Mouse (Mus musculus) retina, adult 2 months (tissue): ENCODE measurements around the gene C1qtnf1.

Source experiments
- DNase-seq: peaks from one replicate; pipeline ENCODE4 v3.0.0-alpha.2; 2012; ENCODE audit warnings: low read depth, low spot score

C1qtnf1 gene

DNA sequence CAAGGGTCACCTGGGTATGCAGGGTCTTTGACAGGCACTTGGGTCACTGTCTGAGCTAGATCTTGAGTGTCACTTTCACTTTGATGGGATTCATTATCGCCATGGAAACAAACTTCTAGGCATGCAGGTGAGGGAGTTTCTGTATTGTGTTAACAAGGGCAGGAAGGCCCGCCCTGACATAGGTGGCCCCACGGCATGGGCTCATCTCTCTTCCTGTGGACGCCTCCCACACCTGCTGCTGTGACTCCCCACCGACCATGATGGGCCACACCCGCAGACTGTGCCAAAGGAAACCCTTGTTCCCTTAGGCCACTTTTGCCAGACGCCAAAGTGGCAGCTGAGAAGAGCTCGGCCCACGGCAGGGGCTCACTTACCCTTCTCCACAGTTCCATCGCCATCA, 17.5 kb upstream of the C1qtnf1 start:
- DNase-seq: no peak

DNA sequence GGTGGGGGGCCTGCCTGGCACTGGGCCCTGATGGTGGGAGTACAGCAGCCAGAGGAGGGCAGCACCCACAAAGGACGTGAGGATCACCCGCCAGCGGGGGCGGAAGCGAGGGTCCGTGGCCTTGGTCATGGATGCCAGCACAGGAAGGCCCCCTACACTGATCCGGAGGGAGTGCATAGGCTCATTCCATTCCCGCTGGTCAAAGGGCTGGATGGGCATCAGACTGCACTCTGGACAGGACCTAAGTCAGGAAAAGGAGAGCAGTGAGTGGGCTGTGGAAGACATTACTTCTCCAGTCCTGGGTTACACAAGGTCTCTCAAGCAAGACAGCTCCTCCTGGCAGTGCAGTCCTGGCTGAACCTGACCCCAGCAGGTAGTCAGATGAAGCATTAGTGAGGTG, 16.7 kb upstream of the C1qtnf1 start:
- no peak for DNase-seq

DNA sequence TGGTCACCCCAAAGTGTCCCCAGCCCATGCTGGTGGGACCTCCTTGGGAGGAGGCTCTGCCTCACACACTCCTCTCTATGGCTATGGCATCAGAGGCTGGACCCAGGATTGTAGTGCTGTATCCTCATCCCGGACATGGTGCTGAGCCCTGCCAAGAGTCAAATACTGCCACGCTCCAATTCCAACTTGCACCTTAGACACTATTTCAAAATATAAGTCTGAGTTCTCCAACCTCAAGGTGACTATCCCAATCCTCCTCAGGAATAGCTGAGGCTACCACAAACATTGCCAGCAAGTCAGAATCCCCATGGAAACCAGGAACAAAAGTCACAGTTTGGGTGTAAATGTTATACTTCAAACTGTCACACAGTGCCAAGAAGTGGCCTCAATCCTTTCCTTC, 15.4 kb upstream of the C1qtnf1 start:
- DNase-seq: no peak

DNA sequence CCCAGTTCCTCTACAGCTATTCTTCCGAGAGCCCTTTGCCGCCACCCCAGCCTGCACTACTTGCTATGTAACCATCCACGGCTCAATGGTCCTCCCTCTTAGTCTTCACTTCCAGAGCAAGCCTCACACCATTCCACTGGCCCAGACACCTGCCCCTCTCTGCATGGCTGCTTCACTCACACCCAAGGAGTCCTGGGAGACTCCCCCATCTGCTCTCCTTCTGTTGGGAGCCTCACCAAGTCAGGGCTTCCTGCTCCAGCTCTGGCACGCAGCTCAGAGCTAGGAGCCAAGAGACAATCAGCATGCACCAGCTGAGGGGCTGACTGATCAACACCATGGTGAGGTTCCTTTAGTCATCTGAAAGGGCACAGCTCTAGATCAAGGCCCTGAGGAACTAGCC, 14.9 kb upstream of the C1qtnf1 start:
- no peak for DNase-seq

DNA sequence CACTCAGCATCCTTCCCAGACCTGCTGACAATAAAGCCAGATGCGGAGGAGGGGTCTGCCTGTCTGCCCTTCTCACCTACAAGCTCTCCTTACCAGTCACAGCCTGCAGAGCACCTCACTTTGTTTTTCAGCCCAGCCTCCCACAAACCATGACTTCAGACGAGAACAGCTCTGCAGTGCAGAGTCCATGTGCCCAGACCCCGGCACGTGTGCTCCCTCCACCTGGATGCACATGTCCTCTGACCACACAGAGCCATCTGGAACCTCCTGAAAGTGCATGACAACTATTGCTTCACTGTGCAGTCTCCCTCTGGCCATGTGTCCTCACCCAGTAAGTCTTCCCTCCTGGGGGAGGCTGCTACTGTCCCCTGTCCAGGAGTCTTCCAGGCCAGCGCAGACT, 13.7 kb upstream of the C1qtnf1 start:
- DNase-seq: no peak

DNA sequence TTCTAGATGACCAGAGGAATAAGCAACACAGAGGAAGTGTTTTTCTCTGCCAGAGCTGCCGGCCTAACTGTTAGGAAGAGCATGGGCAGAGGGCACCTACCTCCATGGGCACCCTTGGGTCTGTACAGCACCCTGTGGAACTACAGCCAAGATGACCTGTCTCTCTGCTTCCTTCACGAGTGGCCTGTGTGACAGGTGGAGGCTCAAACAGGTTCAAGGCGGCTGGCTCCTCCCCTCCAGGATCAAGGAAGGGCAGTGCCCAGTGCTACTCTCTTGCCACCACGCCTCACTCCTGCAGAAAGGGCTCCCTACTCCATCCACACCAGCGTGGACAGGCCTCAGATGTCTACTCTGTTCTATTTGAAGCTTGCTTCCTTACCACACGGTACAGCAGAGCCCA, 12.4 kb upstream of the C1qtnf1 start:
- no peak for DNase-seq

DNA sequence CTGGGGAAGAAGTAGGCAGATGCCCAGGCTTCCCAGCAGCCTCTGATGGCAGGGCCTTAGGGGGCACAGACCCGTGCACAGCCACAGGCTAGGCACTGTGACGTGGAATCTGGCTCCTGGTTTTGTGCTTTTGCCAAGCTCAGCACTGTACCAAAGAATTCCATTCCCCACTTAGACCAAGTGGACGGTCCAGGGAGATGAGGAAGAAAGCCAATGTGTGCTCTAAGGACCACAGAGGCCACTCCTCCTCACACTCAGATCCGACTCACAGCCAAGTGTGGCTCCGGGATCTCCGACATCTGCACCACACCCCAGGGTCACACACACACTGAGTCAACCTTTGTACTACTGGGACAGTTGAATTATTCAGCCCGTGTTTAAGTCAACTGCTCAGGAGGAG, 12.0 kb upstream of the C1qtnf1 start:
- DNase-seq: no peak

DNA sequence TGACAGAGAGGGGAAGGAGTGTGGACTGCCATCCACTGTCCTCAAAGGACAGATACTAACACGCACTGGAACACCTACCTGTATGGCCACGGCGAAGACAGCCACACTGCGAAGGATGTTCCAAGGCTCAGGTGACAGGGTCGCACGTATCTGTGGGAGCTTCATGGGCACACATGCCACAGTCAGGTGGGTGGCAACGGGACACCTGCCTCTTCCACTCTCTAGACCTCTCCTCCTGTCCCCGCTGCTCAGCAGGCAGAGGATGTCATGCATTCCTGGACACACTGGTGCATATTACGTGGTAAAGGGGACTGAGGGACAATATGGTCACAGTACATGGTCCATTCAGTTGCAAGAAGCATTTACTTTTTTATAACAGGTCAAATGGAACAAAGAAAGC, 10.5 kb upstream of the C1qtnf1 start:
- no peak for DNase-seq

DNA sequence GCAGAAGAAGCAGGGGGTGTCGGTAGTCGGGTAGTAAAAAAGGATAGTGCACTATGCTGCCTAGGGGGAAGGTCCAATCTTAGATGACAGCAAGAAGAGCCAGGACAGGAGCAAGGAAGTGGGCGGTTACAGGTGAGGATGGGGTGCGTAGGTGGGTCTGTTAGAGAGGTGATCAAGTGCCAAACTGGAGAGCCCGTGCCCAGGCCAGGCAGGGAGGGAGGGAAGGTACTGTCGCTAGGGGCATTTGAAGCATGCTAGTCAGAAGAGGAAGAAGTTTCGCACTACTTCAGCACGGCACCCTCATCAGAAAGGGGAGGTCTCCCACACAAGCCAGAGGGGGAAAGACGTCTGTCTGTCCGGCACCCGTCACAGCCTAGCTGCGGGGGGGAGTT, 9.6 kb upstream of the C1qtnf1 start:
- DNase-seq: no peak

DNA sequence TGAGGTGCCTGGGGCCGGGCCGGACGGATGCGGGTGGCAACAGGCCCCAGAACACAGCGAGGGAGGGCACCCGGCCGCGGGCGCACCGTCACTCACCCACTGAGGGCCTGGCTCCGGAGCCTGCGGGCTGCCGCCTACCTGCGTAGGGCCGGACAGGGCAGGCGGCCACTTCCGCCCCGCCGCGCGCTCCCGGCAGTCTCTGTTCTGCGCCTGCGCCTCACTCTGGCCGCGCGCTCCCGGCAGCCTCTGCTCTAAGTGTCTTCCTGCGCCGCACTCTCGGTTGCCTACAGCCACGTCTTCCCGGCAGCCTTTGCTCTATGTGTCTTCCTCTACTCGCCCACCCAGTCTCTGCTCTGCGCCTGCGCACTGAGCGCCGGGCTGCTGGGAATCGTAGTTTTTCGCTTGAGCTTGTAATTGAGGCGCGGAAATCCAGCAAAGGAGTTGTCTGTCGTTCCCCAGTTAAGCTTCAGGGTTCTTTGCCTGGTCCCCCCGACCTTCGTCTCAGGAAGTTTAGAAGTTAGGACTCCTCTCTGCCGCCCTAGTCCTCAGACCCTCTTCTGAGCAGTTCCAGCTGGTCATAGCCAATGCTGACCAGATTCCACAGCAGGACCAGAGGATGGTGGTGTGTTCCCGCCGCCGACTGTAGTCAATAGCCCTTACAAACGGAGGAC, 9.0 kb upstream of the C1qtnf1 start, which contains the start of gene Cant1:
TSS of gene Cant1 (minus strand) at position 253 of the 671 bp plus-strand sequence.
- DNase-seq: peak; percentile 97

DNA sequence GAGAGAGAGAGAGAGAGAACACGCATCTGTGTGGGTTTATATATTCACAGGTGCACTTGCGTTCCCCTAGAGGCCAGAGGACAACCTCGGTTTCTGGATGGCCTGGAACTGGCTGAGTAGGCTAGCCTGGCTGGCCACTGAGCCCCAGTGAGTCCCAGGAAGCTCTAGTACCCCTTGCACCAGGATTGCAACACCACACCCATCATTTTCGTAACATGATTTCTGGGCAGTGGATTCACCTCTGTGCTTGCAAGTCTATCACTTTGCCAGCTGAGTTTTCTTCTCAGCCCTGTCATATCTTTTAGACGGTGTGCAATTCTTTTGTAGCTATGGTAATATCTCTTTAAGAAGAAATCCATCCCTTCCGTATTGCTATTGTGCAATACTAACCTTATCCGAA, 7.7 kb upstream of the C1qtnf1 start:
- no peak for DNase-seq

DNA sequence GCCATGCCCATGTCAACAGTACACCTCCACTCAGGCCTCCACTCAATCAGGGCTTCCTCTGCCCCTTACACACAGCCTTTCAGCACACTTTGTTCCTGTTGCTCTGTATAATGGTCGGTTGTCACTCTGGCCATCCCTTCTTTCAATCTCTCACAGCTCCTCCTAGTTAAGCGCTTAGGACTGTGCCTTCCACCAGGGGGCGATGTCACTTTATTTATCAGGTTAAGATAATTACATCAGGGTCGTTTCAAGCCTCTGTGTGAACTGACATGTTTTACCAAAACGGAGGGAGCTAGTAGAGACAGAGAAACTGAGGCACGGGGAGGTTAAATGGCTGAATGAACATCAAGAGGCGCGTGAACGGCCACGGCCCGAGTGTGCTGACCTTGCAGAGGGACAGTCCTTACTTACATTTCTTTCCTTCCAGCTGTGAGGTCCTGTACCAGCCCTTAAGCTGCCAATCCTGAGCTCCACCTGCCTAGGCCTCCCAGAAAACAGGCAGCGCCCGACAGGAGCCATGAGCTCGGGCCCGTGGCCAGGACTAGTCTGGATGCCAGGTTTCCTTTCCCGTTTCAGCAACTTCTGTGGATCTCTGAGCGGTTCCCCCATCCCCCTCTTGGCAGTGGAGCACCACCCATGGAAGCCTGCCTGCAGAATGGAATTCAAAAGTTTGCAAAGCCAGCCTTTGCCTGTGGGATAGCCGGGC, 4.6 kb upstream of the C1qtnf1 start:
- DNase-seq: peak; percentile 64

DNA sequence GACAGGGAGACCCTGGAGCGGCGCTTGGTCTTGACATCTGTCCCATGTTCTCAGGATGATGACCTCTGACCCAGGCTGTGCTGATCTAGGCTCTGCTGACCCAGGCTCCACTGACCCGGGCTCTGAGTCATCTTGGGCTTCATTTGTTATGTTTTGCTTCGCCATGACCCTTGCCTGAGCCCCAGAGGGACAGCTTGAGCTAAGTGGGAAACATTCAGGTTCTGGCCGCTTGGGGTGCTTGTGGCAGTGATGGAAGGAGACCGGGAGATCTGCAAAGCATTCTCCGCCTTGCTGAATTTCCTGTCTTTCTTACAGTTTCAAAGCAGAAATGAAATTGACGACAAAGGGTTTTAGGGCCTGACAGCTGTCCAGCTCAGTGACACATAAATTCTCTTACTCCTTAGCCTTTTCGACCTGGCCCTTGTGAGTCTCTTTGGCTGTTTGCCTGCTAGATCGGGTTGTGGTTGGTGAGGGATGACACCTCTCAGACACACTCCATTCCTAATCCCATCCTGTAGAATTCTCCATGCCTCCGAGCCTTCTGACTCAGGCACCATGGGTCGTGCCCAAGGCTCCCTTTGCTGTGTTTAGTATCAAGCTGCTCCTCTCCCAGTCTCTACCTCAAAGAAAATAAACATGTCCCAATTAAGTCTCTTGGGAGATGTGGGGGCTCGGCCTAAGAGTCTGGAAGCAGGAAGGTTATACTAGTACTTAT, 3.2 kb upstream of the C1qtnf1 start:
- DNase-seq: no peak

DNA sequence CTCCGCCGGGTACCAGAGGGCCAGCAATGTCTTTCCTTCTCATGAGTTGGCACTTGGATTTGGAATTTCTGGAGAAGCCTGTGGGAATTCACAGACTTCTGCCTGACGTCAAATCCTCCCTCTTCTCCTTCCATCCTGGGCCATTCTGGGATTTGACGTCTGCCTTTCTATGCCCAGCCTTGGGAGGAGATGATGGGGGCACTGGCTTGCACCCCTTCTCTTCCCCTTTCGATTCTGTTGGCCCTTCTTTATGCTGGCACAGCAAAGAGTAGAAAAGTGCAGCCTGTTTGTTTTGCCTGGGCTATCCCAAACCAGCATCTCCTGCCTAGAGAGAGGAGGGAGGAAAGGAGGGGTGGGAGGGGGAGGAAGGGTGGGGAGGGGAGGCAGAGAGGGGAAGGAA, 1.2 kb upstream of the C1qtnf1 start:
- DNase-seq: no peak

DNA sequence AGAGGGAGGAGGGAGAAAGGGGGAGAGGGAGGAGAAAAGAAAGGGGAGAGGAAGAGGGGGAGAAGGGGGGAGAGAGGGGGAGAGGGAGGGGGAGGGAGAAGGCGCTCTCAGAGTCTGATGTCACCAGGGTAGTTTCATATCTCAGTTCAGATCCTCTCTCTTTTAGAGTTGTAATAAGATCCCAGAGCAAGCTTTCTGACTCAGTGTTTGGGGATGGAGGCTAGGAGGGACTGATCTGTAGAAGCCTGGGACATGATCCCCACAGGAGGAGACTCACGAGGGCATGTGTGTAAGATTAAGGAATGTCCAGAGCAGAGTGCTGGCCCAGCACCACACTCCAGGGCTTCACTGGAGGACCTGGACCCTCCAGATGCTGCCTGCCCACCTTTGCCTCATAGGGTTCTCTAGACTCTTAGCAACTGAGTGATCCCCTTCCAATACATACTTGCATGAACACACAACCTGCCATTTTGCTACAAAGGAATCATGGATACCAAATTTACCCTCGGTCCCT, 680 bp upstream of the C1qtnf1 start:
- DNase-seq: no peak

DNA sequence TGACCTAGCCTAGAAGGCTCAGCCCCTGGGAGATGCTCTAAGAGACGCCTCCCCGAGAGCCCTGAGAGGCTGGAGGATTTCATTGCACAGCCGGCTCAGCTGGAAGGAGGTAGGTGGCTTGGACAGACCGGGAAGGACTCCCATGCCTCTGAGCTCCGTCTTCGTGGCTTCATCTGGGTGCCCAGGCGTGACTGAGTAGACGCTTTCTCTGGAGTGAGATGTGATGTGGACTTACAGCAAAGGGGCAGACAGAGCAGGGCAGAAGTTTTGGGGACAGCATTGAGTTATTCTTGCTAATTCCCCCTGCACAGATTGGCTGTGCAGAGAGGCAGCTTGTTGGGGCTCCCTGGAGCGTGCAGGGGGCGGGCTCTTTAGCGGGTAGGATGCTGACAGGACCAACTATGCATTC, 461 bp downstream of the C1qtnf1 start:
- DNase-seq: no peak

DNA sequence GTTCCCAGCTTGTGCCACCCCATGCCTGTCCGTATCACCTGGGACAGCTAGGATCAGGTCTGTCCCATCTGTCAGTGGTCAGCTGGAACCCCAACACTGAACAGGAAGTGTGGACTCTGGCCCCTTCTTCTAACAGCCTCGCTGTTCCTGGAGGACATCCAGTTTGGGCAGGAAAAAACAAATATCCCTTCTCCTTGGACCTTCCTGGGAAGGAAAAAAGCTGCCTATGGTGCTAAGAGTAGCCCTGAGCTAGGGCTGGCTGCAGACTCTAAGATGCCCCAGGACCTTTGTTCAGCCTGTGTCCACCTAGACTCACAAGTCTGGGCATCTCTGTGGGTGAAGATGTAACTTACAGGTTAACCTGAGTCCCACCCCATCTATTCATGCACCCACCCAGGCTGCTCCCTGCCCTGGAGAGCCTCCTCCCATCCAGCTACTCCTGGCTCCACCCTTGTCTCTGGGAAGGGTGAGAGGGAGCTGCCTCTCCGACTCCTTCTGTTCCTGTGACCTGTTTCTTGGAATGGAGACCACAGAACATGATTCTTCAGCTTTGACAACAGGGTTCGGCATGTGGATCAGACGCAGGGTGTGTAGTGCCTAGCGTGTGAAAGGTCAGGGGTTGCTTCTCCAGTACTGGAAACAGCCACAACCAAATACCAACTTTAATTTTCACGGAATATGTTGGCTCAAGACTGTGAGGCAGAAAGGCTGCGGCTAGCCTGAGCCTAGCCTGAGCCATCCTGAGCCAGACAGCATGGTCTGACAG, 1.1 kb downstream of the C1qtnf1 start:
- no peak for DNase-seq

DNA sequence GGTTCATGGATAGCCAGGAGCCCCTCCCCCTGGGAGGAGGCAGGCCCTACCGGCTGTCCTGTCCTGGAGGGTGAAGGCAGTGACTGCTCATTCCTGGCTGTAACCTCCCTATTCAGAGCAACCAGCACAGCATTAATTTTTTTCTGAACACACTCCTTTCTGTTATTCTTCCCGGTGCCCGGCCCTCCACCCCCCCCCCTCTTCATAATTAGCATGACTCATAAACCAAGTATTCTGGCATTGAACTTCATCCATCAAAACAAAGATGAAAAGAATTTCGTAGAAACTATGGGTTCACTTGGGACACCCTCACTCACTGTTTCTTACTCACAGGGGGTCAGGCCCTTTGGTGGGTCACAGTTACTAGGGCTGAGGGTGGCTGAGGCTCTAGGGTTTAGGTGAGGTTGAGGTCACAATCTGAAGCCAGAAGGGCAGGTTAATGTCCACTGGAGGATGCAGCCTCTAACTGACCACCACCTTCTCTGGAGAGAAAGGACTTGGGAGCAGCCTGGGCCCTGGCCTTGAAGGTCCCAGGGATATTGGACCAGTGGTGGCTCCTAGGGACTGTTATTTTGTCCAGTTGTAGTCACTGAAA, 2.4 kb downstream of the C1qtnf1 start:
- no peak for DNase-seq

DNA sequence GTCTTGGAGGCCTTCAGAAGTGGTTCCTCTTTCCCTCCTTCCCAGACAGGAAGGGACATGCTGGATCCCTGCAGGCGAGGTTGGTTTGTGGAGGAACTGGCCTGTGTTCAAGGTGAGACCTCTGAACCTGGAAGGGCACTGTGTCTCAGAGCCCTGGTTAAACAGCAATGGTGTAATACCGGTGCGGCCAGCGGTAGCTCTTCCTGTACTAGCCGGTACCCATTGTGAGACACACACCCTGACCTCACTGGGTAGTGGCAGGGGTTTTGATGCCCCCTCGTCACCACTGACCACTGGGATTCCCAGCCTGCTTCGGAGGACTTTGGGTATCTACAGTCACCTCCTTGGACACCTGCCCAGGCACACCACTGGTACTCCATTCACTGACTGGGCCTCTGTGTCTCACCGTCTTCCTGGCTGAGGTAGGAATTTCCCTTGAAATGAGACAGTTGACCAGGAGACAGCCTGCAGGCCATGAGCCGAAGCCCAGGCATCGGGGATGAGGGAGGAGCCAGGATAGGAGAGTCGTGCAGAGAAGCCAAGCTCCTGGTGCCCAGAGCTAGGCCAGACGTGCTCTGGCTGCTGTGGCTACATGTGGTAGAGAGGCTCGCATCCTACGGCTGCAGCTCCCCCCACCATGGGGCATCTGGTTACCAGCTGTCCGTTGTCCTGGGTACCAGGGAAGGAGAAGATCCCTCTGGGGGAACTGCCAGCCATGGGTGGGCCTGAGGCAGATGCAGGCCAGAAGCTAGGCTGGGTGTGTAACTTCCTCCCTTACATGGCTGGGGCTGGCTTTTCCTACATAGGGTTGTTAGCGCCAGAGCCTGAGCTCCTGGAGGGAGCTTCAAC, 3.3 kb downstream of the C1qtnf1 start:
- no peak for DNase-seq

DNA sequence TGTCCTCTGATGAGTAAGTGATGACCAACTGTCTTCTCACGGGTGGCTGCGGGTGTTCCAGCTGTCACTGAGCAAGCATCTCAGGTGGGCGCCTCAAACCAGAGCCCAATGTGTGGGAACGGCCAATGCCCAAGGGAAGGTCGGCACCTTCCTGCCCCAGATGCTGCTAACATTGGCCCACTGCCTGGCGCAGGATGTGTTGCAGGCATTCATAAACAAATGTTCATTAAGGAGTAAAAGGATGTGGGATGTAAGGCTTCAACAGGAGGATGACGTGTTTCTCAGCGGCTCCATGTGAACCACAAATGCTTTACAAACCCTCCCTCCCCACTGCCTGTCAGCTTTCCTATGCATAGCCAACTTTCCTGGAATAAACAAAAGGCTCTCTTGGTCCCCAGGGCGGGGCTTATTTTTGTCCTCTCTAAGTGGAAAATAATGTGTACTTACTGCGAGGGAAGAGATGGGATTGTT, 5.4 kb downstream of the C1qtnf1 start:
- no peak for DNase-seq
